Mouse (Mus musculus): ENCODE measurements around the gene Dpt.

DNA sequence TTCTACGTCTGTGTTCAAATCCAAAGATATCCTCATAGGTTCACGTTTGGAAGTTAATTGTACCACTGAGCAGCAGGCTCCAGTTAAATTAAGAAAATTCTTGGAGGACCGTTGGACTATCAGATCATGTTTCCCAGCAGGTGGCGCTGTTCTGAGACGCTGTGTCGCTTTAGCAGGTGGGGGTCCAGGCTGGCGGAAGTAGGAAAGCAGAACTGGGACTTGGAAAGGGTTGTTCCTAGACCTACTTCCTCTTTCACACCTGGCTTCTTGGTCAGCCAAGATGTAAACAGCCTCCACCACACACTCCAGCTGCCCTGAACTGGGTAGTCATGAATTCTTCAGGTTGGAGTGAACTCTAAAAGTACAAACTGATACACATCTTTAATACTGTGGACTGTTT is 74.2 kb downstream of the Dpt start:
- peak; percentile 70; the same call in 1 of the 2 replicates for TF ChIP-seq CTCF (IDR thresholded peaks at IDR 0.05; ENCODE audit: borderline replicate concordance, control insufficient read depth, extremely low read depth, insufficient read depth, low read length, poor library complexity)
- TF ChIP-seq POLR2A (IDR thresholded peaks at IDR 0.05; ENCODE audit: control insufficient read depth, extremely low read depth, insufficient read depth, low read length, poor library complexity), result no peak
